Mouse (Mus musculus) brain, embryonic 14.5 days (tissue): ENCODE measurements around the gene Npw.

Experiments
- CTCF ChIP-seq: fragments of 200-500 bp; IDR thresholded peaks from 2 replicates; pipeline ENCODE4 v1.5.1; 2012; ENCODE audit warnings: inconsistent platforms, mild to moderate bottlenecking, moderate library complexity, borderline replicate concordance; ENCODE audit not compliant: insufficient read depth, insufficient read length; ENCODE audit errors: extremely low read depth
- POLR2A ChIP-seq: fragments of 200-500 bp; IDR thresholded peaks from 2 replicates; pipeline ENCODE4 v1.6.1; 2012; ENCODE audit warnings: mild to moderate bottlenecking, inconsistent platforms, borderline replicate concordance; ENCODE audit not compliant: poor library complexity, insufficient read depth, insufficient read length, severe bottlenecking; ENCODE audit errors: extremely low read depth

GRCm38 (mm10) chr17:24630072-24630471, 28.2 kb downstream of the Npw start:
- TF ChIP-seq CTCF: no peak
- no peak for TF ChIP-seq POLR2A
